Mouse (Mus musculus): ENCODE measurements at regions not wholly inside any gene's neighbourhood (a gene's known extent, or its start where the extent isn't known, plus 50 kb on each side); places are given as distances from the start of the nearest gene placed in this dataset.

DNA sequence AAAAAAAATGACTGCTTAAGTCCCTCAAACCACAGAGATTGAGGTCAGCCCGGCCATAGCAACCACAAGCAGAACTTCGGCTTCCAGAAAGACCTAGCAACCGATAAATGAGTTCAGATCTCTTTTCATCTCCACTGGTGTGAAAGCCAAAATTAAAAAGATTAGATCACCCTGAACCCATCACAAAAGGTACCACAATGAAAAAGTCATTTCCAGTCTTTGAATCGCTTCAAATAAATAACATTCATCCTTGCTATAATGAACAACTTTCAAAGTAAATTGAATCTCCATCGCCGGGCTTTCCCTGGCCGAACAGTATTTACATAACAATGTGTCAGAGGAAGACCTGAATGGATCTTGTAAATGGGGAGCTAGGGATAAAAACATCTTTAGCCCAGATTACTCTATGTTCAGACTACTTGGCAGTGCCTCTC, 559.1 kb downstream of the Nedd1 start:
- WGBS: 5% methylated on average over 7 of the region's 7 CpGs
- peaks cover 40% of the 10 kb centered on the region for H3K27me3 ChIP-seq (replicated peaks; ENCODE audit: low read depth, poor library complexity, severe bottlenecking)
- H3K27ac ChIP-seq (replicated peaks): peak overlapping the region; percentile 82; the same call in 1 of the 2 replicates
- peak; percentile 11 for DNase-seq (ENCODE audit: low spot score)
- H3K36me3 ChIP-seq (replicated peaks): no peaks in the 10 kb centered on the region
- no peaks in the 10 kb centered on the region for H3K9me3 ChIP-seq
- peaks cover 19% of the 10 kb centered on the region for H3K4me1 ChIP-seq
- H3K4me3 ChIP-seq: peak overlapping the region; percentile 60

DNA sequence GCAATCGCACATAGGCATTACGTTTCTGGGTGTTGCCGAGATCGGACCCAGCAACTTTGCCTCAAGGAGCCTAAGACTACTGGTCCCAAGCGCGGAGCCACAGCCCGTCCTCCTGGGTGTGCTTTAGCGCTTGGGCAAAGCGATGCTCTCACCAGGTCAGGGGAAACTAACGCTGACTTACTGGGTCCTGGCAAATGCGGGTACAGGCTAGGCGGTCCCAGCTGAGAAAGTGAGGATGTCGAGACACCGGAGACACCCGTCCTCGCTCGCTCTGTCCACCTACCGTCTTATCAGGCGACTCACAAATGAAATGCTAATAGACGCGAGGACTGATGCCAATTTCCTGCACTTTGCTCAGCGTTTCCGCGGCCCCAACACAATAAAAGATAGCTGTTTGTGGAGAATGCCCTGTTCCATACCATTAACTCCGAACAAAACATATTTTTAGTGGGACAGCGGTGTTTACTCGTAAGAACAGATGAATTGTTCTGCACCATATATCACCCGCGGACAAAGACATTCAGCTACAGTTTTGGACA, 559.7 kb downstream of the Nedd1 start:
- Histone ChIP-seq H3K36me3 (replicated peaks) (no peaks in the 10 kb centered on the region), H3K27ac (replicated peaks) (peak overlapping the region; percentile 82), H3K4me1 (peaks cover 19% of the 10 kb centered on the region), H3K9me3 (no peaks in the 10 kb centered on the region), H3K27me3 (replicated peaks; ENCODE audit: low read depth, poor library complexity, severe bottlenecking) (peaks cover 40% of the 10 kb centered on the region), H3K4me3 (peak overlapping the region; percentile 60)
- 2% methylated on average over 29 of the region's 29 CpGs for WGBS
- DNase-seq (ENCODE audit: low spot score): peak; percentile 59

DNA sequence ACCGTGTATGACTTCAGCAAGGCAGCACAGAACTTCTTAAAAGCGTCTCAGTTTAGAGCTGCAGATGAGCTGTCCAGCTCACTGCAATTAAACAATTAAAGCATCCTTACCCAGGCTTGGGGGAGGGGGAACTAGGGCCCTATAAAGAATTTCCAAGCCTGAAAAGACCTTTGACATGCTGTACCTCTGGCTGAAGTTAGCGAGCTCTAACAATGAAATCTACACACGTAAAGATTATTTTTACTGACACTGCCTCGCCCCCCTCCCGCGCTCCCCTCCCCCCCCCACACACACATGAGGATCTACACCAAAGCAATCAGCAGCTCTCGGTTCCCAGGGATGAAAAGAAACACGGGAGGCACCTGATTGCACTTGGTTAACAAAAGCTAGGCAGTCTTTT, 560.7 kb downstream of the Nedd1 start:
- Histone ChIP-seq H3K4me3 (peak overlapping the region; percentile 41), H3K4me1 (peaks cover 19% of the 10 kb centered on the region), H3K27ac (replicated peaks) (no peak overlapping the region)

DNA sequence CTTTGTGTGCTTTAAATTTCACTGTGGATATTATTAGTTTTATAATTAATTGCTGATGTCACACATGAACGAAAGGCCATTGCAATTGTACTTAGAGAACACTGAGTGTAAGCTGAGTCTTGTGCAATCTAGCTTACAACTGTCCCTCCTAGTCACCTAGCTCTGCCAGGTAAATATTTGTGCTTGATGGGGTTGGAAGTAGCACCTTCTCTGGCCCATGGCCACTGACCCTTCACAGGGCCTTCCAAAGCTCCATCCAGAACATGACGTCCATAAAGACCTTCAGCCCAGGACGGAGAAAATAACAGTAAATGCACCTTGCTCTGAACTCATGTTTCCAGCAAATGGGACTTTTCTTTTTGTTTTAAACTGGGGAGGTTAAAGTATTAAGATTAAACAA, 576.0 kb downstream of the Nedd1 start:
- Histone ChIP-seq H3K27me3 (replicated peaks; ENCODE audit: low read depth, poor library complexity, severe bottlenecking) (no peaks in the 10 kb centered on the region), H3K4me1 (no peaks in the 10 kb centered on the region), H3K4me3 (no peak overlapping the region), H3K36me3 (replicated peaks) (no peaks in the 10 kb centered on the region), H3K9me3 (no peaks in the 10 kb centered on the region), H3K27ac (replicated peaks) (no peak overlapping the region)
- no peak for DNase-seq (ENCODE audit: low spot score)
- WGBS: 86% methylated on average over 3 of the region's 3 CpGs

More for the DNA sequence above, 560.7 kb downstream of the Nedd1 start:
- Histone ChIP-seq H3K36me3 (replicated peaks) (no peaks in the 10 kb centered on the region), H3K27me3 (replicated peaks; ENCODE audit: low read depth, poor library complexity, severe bottlenecking) (peaks cover 40% of the 10 kb centered on the region), H3K9me3 (no peaks in the 10 kb centered on the region)
- peak; percentile 36 for DNase-seq (ENCODE audit: low spot score)
- 5% methylated on average over 9 of the region's 9 CpGs for WGBS

DNA sequence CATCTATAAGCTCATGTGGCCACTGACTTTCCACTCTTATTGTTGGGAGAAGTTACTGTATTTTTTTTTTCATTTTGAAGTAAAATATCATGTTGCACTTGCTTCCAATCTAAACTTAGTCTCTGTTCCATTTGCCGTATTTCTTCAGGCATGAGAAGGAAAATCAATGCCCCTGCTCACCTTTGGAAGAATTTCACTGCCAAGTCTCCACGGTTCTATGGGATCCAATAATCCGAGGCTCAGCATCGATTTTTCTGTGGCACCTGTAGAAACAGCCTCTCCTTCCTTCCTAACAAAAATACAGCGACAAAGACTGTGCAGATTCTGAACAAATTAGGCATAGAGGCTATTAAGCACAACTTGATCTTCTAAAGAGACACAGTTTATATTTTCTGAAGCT, 586.7 kb downstream of the Nedd1 start:
- WGBS: 81% methylated on average over 5 of the region's 5 CpGs
- DNase-seq (ENCODE audit: low spot score): no peak
- Histone ChIP-seq H3K4me1 (no peaks in the 10 kb centered on the region), H3K4me3 (no peak overlapping the region), H3K36me3 (replicated peaks) (no peaks in the 10 kb centered on the region), H3K27me3 (replicated peaks; ENCODE audit: low read depth, poor library complexity, severe bottlenecking) (no peaks in the 10 kb centered on the region), H3K9me3 (no peaks in the 10 kb centered on the region), H3K27ac (replicated peaks) (no peak overlapping the region)

DNA sequence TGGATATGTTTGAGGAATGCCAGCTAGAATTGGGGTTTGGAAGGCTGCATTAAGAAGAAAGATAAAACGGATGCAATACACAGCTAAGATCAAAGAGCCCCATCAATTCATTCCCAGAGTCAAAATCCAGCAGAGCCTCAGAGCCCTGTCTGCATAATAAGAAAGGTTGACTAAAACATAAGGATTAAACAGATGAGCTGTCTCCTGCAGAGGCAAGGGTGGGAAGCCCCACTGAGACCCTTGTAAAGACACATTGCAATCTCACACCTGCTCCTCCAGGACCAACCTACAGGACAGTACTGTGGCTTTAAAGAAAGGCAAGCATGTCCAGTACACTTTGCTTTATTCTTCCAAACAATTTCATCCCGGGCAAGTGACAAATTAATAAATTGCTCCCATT, 609.4 kb downstream of the Nedd1 start:
- H3K4me3 ChIP-seq: no peak overlapping the region
- H3K36me3 ChIP-seq (replicated peaks): no peaks in the 10 kb centered on the region
- DNase-seq (ENCODE audit: low spot score): no peak
- H3K27me3 ChIP-seq (replicated peaks; ENCODE audit: low read depth, poor library complexity, severe bottlenecking): no peaks in the 10 kb centered on the region
- no peaks in the 10 kb centered on the region for H3K4me1 ChIP-seq
- H3K9me3 ChIP-seq: no peaks in the 10 kb centered on the region
- H3K27ac ChIP-seq (replicated peaks): no peak overlapping the region
- 26% methylated on average over 2 of the region's 2 CpGs for WGBS

DNA sequence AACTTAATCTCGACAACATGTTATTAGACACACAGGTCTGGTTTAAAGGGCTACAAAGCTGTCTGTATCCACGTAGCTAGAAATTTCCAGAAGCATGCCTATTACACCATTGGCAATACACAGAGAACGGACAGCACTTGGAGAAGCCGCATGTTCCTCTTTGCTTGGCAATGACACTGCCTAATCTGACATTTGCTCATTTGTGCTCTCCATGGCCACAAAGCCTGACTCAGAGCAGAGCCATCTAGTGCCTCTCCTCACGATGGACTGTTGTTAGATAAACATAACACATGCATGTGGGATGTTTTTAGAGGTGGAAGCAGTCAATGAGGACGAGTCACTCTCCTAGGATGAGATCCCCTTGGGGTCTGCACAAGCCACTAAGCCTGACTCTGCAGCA, 615.9 kb downstream of the Nedd1 start:
- 86% methylated on average over 6 of the region's 6 CpGs for WGBS
- no peak for DNase-seq (ENCODE audit: low spot score)
- no peaks in the 10 kb centered on the region for H3K4me1 ChIP-seq
- no peaks in the 10 kb centered on the region for H3K9me3 ChIP-seq
- no peak overlapping the region for H3K27ac ChIP-seq (replicated peaks)
- no peaks in the 10 kb centered on the region for H3K27me3 ChIP-seq (replicated peaks; ENCODE audit: low read depth, poor library complexity, severe bottlenecking)
- H3K36me3 ChIP-seq (replicated peaks): no peaks in the 10 kb centered on the region
- H3K4me3 ChIP-seq: no peak overlapping the region

DNA sequence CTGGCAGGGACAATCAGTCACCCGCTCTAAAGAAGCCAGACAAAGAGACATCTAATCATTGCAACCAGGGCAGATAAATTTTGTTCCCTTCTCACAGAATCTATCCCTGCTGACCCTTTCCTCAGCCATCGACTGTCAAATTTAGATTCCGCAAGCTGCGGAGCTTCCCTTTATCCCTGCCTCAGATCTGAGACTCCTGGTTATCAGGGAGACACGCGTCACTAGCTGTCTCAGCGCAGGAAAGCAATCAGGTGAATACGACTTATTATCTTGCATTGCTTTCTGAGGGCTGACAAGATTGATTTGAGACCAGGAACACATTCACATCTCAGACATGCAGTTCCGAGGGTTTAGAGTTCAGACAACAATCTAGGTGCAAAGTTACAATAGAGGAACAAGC, 618.3 kb downstream of the Nedd1 start:
- no peaks in the 10 kb centered on the region for H3K9me3 ChIP-seq
- 75% methylated on average over 9 of the region's 9 CpGs for WGBS
- H3K36me3 ChIP-seq (replicated peaks): no peaks in the 10 kb centered on the region
- H3K27ac ChIP-seq (replicated peaks): no peak overlapping the region
- no peaks in the 10 kb centered on the region for H3K27me3 ChIP-seq (replicated peaks; ENCODE audit: low read depth, poor library complexity, severe bottlenecking)
- H3K4me3 ChIP-seq: no peak overlapping the region
- no peaks in the 10 kb centered on the region for H3K4me1 ChIP-seq
- DNase-seq (ENCODE audit: low spot score): no peak

DNA sequence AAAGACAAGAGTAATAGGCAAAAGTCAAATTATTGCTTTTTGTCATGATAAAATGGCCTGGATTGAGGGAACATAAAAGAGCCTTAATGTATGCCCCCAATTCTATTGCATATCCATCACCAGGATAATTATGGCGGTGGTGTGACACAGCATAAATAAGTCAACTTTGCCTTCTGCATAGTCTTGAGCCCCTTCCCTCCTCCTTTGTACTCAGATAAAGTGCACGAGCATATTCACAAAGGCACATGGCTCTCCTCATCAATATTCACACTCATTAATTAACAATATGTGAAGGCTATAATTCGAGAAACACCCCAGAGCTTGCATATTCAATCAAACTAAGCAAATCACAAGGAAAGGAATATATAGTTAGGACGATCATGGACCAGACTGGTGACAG, 619.5 kb downstream of the Nedd1 start:
- Histone ChIP-seq H3K4me3 (no peak overlapping the region), H3K9me3 (no peaks in the 10 kb centered on the region), H3K36me3 (replicated peaks) (no peaks in the 10 kb centered on the region), H3K4me1 (no peaks in the 10 kb centered on the region), H3K27me3 (replicated peaks; ENCODE audit: low read depth, poor library complexity, severe bottlenecking) (no peaks in the 10 kb centered on the region), H3K27ac (replicated peaks) (no peak overlapping the region)
- WGBS: 82% methylated on average over 4 of the region's 4 CpGs
- no peak for DNase-seq (ENCODE audit: low spot score)

DNA sequence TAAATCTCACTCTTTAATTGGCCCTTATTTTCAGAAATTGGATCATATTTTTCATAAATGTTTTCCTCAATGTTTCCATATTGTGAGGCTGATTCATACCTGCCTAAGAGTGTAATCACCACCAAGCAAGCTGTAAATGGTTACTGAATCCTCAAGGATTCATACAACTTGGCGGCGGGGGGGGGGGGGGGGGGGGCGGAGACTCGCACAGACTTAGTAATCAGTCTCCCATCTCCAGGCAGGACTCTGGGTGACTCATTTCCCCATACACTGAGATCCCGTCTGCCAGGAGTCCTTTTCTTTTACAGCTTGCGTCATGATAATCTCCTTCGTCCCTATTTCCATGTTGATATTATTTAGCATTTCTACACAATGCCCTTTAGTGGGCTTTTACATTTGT, 624.7 kb downstream of the Nedd1 start:
- DNase-seq (ENCODE audit: low spot score): no peak
- no peaks in the 10 kb centered on the region for H3K36me3 ChIP-seq (replicated peaks)
- WGBS: 26% methylated on average over 7 of the region's 7 CpGs
- no peaks in the 10 kb centered on the region for H3K4me1 ChIP-seq
- H3K27me3 ChIP-seq (replicated peaks; ENCODE audit: low read depth, poor library complexity, severe bottlenecking): no peaks in the 10 kb centered on the region
- H3K27ac ChIP-seq (replicated peaks): no peak overlapping the region
- H3K4me3 ChIP-seq: no peak overlapping the region
- H3K9me3 ChIP-seq: no peaks in the 10 kb centered on the region

DNA sequence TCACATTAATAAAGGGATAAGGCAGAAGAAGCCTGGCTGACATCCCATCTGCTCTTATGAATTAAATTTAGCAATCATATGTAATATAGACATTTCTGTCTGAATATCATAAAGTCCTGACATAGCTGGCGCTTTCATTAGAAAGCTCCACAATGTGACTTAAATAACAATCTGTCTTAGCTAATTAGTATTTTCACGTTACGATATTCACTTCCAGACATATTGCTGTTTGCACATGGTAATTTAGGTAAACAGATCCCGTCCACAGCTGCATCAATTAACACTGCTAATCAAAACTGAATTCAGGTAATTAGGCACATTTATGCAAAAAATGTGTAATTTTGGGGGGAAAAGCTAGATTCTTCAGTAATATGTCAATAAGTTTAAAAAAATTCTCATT, 625.1 kb downstream of the Nedd1 start:
- Histone ChIP-seq H3K4me1 (no peaks in the 10 kb centered on the region), H3K27ac (replicated peaks) (no peak overlapping the region), H3K36me3 (replicated peaks) (no peaks in the 10 kb centered on the region), H3K27me3 (replicated peaks; ENCODE audit: low read depth, poor library complexity, severe bottlenecking) (no peaks in the 10 kb centered on the region), H3K9me3 (no peaks in the 10 kb centered on the region), H3K4me3 (no peak overlapping the region)
- WGBS: 84% methylated on average over 4 of the region's 4 CpGs
- no peak for DNase-seq (ENCODE audit: low spot score)

DNA sequence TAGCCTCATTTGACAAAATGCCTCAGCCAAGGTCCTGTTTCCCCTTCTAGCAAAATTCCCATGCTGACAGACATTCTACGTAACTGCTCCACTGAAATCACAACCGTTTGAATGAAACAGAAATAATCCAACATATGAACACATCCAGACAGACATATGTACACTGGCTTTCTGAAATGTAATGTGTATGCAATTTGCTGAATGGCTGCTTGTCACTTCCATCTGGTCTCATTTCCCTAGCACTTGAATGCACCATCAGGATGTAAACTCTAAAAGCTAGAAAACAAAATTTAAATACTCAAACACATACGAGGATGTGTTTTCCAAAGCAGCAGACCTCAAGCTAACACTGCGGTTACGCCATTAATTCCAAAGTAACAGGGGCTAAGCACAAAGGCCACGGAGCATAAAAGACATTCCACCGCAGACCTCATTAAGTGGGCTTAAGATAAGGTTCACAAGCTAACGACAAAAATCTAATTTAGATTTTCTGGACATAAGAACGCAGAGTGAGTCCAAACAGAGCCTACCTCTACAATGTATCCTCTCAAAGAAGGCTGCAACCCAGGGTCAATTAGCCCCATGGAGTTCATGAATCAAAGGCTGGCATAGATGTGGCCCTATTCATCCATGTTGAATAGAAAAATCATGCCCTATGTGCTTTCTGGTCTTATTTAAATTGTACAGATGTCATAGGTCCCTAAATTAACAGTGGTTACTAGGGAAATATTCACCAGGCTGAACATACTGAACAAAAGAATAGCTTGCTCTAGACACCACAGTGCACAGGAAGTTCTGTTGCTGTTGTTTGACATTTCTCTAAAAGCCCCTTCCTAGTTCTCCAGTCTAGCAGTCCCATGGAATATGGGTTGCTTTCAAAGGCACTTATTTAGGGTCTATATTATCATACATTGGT, 630.5 kb downstream of the Nedd1 start:
- H3K27ac ChIP-seq (replicated peaks): no peak overlapping the region
- no peak overlapping the region for H3K4me3 ChIP-seq
- H3K36me3 ChIP-seq (replicated peaks): no peaks in the 10 kb centered on the region
- 56% methylated on average over 9 of the region's 9 CpGs for WGBS
- no peak for DNase-seq (ENCODE audit: low spot score)
- no peaks in the 10 kb centered on the region for H3K27me3 ChIP-seq (replicated peaks; ENCODE audit: low read depth, poor library complexity, severe bottlenecking)
- no peaks in the 10 kb centered on the region for H3K9me3 ChIP-seq
- H3K4me1 ChIP-seq: no peaks in the 10 kb centered on the region

DNA sequence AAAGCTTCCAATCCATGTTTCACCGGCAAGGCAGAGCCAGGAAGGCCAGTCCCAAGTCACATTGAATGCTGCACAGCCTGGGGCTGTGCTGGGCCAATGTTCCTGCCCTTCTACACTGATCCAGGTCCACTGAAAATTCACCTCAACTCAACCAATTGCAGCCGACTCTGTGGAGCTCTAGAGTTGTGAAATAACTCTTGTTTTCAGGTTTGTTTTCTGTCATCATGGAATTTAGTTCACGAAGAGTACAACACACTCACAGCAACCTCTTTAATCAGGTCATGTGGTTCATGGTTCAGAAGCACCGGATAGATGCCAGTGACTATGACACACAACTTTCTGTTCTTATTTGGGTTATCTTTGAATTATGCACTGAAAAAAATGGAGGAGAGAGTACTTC, 640.1 kb downstream of the Nedd1 start:
- H3K9me3 ChIP-seq: no peaks in the 10 kb centered on the region
- peaks cover 3% of the 10 kb centered on the region; the same call in 1 of the 2 replicates for H3K27me3 ChIP-seq (replicated peaks; ENCODE audit: low read depth, poor library complexity, severe bottlenecking)
- no peaks in the 10 kb centered on the region for H3K36me3 ChIP-seq (replicated peaks)
- H3K4me3 ChIP-seq: no peak overlapping the region
- H3K4me1 ChIP-seq: peaks cover 19% of the 10 kb centered on the region
- DNase-seq (ENCODE audit: low spot score): no peak
- H3K27ac ChIP-seq (replicated peaks): no peak overlapping the region
- WGBS: 82% methylated on average over 4 of the region's 4 CpGs
